Mouse (Mus musculus) liver, embryonic 14.5 days (tissue): ENCODE results near the gene Ankrd60.

ENCODE experiments used
- CTCF ChIP-seq: IDR thresholded peaks from 2 replicates; pipeline ENCODE4 v1.5.1; 2016; ENCODE audit warnings: antibody characterized with exemption, low read depth, control low read depth
- EP300 ChIP-seq: IDR thresholded peaks from 2 replicates; pipeline ENCODE4 v1.6.1; 2016; ENCODE audit warnings: antibody characterized with exemption, low read depth

DNA sequence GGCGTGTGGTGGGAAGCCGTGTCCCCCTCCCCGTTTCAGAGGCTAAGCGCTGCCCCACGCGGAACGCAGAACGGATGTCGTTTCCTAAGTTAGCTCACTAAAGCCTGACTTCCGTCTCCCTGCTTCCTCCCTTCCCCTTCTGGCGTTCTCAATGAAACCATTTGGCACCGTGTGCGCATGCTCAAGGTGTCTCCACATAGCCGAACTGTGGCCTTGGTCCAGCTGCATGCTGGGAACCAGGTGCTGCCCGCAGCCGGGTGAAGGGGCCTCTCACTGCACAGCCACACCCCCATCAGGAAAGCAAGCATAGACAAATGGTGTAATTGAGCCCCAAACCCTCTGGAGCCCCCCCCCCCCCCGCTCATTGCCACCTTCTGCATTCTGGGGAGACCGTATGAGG lies 42.8 kb downstream of the Ankrd60 start:
- TF ChIP-seq CTCF = no peak
- TF ChIP-seq EP300 = no peak
